8 mouse cellular contexts compared by ENCODE assay signal in genomic region chr6:30300901-30301300, GRCm38 (mm10). TPM values are rescaled to one million over a fixed set of nuclear protein-coding genes. Genes with fewer than 3 reads are reported as not detected.
A peak's percentile ranks its signal among the peaks of the same experiment; 100 is the strongest.
DNase-seq lines count a peak whose midpoint lies in the region; ATAC-seq and TF ChIP-seq lines count a peak whose summit lies in the region.

No protein-coding gene starts in this region.

- peak overlapping the region; percentile 20; the same call in 1 of the 2 replicates for H3K9ac ChIP-seq in neural tube, embryonic 11.5 days (ENCODE audit: low read length)
- peak overlapping the region; percentile 49 for H3K9ac ChIP-seq in heart, embryonic 12.5 days
- H3K9ac ChIP-seq in limb, embryonic 14.5 days (ENCODE audit: low read depth, low read length, severe bottlenecking), result 0 out of 2 replicates have a peak overlapping the region, but pooled peaks have one; percentile 2
- peak overlapping the region; percentile 68 for H3K9ac ChIP-seq in neural tube, embryonic 12.5 days

- H3K4me2 ChIP-seq in neural tube, embryonic 11.5 days (ENCODE audit: low read depth), result peak overlapping the region; percentile 78
- peak overlapping the region; percentile 74 for H3K4me2 ChIP-seq in heart, embryonic 12.5 days
- peak overlapping the region; percentile 60 for H3K4me2 ChIP-seq in limb, embryonic 14.5 days (replicated peaks; ENCODE audit: low read depth, low read length, severe bottlenecking)
- H3K4me2 ChIP-seq in neural tube, embryonic 12.5 days (replicated peaks), result peak overlapping the region; percentile 71

- H3K9me3 ChIP-seq in neural tube, embryonic 11.5 days (ENCODE audit: control insufficient read depth, low read length), result no peaks in the 10 kb centered on the region
- H3K9me3 ChIP-seq in heart, embryonic 12.5 days (replicated peaks), result no peaks in the 10 kb centered on the region
- H3K9me3 ChIP-seq in limb, embryonic 14.5 days (ENCODE audit: control insufficient read depth, low read length), result no peaks in the 10 kb centered on the region
- H3K9me3 ChIP-seq in neural tube, embryonic 12.5 days, result no peaks in the 10 kb centered on the region

- peak; percentile 21 for DNase-seq in neural tube, embryonic 11.5 days (ENCODE audit: low spot score)
- no peak for DNase-seq in neural tube, embryonic 10.5 days (ENCODE audit: extremely low spot score, low spot score)
- DNase-seq in adrenal gland, postnatal 36 days, result peak; percentile 30 to 40
- no peak for DNase-seq in limb, embryonic 14.5 days (ENCODE audit: low spot score)
- DNase-seq in frontal cortex, postnatal 10 days (ENCODE audit: low spot score in 2 of 2), result no peak
- DNase-seq in T-cell, adult 2 months (ENCODE audit: low spot score), result no peak

- WGBS in neural tube, embryonic 11.5 days, result 5% methylated on average over 7 of the region's 7 CpGs
- 5% methylated on average over 7 of the region's 7 CpGs for WGBS in heart, embryonic 12.5 days
- 8% methylated on average over 7 of the region's 7 CpGs for WGBS in limb, embryonic 14.5 days
- WGBS in neural tube, embryonic 12.5 days, result 6% methylated on average over 7 of the region's 7 CpGs

- peaks cover 13% of the 10 kb centered on the region for H3K4me1 ChIP-seq in neural tube, embryonic 11.5 days (ENCODE audit: control insufficient read depth, insufficient read depth, low read length)
- peaks cover 21% of the 10 kb centered on the region for H3K4me1 ChIP-seq in heart, embryonic 12.5 days (replicated peaks)
- peaks cover 26% of the 10 kb centered on the region for H3K4me1 ChIP-seq in limb, embryonic 14.5 days (ENCODE audit: control insufficient read depth, insufficient read depth, low read length)
- H3K4me1 ChIP-seq in neural tube, embryonic 12.5 days, result peaks cover 26% of the 10 kb centered on the region

- peak overlapping the region; percentile 57 for H3K27ac ChIP-seq in neural tube, embryonic 11.5 days (ENCODE audit: low read depth, low read length)
- H3K27ac ChIP-seq in heart, embryonic 12.5 days (ENCODE audit: poor library complexity, severe bottlenecking), result peak overlapping the region; percentile 95
- H3K27ac ChIP-seq in limb, embryonic 14.5 days (replicated peaks; ENCODE audit: low read depth, low read length), result peak overlapping the region; percentile 52
- H3K27ac ChIP-seq in neural tube, embryonic 12.5 days, result peak overlapping the region; percentile 65; the same call in 1 of the 2 replicates

- no peak for ATAC-seq in neural tube, embryonic 11.5 days (ENCODE audit: insufficient read depth, low FRiP score, low TSS enrichment)
- no peak for ATAC-seq in heart, embryonic 12.5 days (ENCODE audit: insufficient number of reproducible peaks, low FRiP score)
- no peak for ATAC-seq in limb, embryonic 14.5 days (ENCODE audit: low FRiP score, low read depth)
- no peak for ATAC-seq in neural tube, embryonic 12.5 days (ENCODE audit: low FRiP score, low read depth)

- no peaks in the 10 kb centered on the region for H3K27me3 ChIP-seq in neural tube, embryonic 11.5 days (ENCODE audit: control insufficient read depth, insufficient read depth, low read length)
- no peaks in the 10 kb centered on the region for H3K27me3 ChIP-seq in heart, embryonic 12.5 days (replicated peaks)
- no peaks in the 10 kb centered on the region for H3K27me3 ChIP-seq in limb, embryonic 14.5 days (ENCODE audit: control insufficient read depth, insufficient read depth, low read length)
- H3K27me3 ChIP-seq in neural tube, embryonic 12.5 days (replicated peaks), result no peaks in the 10 kb centered on the region

- H3K4me3 ChIP-seq in neural tube, embryonic 11.5 days (ENCODE audit: low read depth, low read length), result peak overlapping the region; percentile 69
- peak overlapping the region; percentile 59 for H3K4me3 ChIP-seq in heart, embryonic 12.5 days
- H3K4me3 ChIP-seq in limb, embryonic 14.5 days (replicated peaks; ENCODE audit: low read length), result peak overlapping the region; percentile 74
- H3K4me3 ChIP-seq in neural tube, embryonic 12.5 days, result peak overlapping the region; percentile 84

- H3K36me3 ChIP-seq in neural tube, embryonic 11.5 days (ENCODE audit: control insufficient read depth, insufficient read depth, low read length), result no peaks in the 10 kb centered on the region
- peaks cover 22% of the 10 kb centered on the region for H3K36me3 ChIP-seq in heart, embryonic 12.5 days
- H3K36me3 ChIP-seq in limb, embryonic 14.5 days (ENCODE audit: control insufficient read depth, insufficient read depth, low read length), result peaks cover 16% of the 10 kb centered on the region
- H3K36me3 ChIP-seq in neural tube, embryonic 12.5 days, result peaks cover 12% of the 10 kb centered on the region

- no peak for TF ChIP-seq POLR2A in limb, embryonic 14.5 days (IDR thresholded peaks at IDR 0.05; ENCODE audit: borderline replicate concordance, extremely low read depth, insufficient read depth, insufficient read length)

RNA-seq across cellular contexts. Expression of gene Ube2h, which starts 3.4 kb away (rescaled TPM):
- 51.7 and 52.8 TPM in 2 replicates for polyA plus RNA-seq in neural tube, embryonic 11.5 days (2014; fragmentation: Nextera tagmentation; extraction: Ambion mirVana)
- 100 to 1,000 TPM; 105 to 126 TPM for total RNA-seq in adrenal gland, postnatal 36 days (2021)
- polyA plus RNA-seq in heart, embryonic 12.5 days (2016; fragmentation: Nextera tagmentation; extraction: Ambion mirVana), result 69.3 and 70.9 TPM in 2 replicates
- polyA plus RNA-seq in limb, embryonic 14.5 days (2012; rRNA removed), result 43.0 and 45.7 TPM in 2 replicates
- polyA plus RNA-seq in limb, embryonic 14.5 days (2014; fragmentation: Nextera tagmentation; extraction: Ambion mirVana), result 50.1 and 55.8 TPM in 2 replicates
- polyA plus RNA-seq in neural tube, embryonic 12.5 days (2016; fragmentation: Nextera tagmentation; extraction: Ambion mirVana), result 64.7 and 69.9 TPM in 2 replicates

Comparison
In these comparisons a context has a peak if more than half of its experiments do, and no peak if none do; other contexts are left out.
1. DNase-seq: peak in neural tube, embryonic 11.5 days (single experiment) and adrenal gland, postnatal 36 days (2 of 2); none in neural tube, embryonic 10.5 days (single experiment), limb, embryonic 14.5 days (single experiment), frontal cortex, postnatal 10 days (0 of 2) and T-cell, adult 2 months (single experiment).
2. H3K9ac ChIP-seq: peak in every context shown above with its lines; median percentile 68 in neural tube, embryonic 12.5 days; 49 in heart, embryonic 12.5 days; 20 in neural tube, embryonic 11.5 days; 2 in limb, embryonic 14.5 days.
3. Peak in every context shown above with its lines, with median percentiles within 50 percentile points of each other: H3K27ac ChIP-seq, H3K4me2 ChIP-seq and H3K4me3 ChIP-seq.